Mouse (Mus musculus) heart, postnatal 14 days (tissue): ENCODE measurements around the gene Psmd5. TPM values are rescaled to one million over a fixed set of nuclear protein-coding genes. Genes with fewer than 3 reads are reported as not detected.
"Not testable (repeated sequence)": the region's sequence is repeated elsewhere in the genome, so short reads cannot be mapped to it uniquely, and the experiment has no call there.

Experiments
- DNase-seq, 2 experiments: peaks; one replicate each; pipeline ENCODE4 v3.0.0; 2021 to 2022
- intact Hi-C: fragments of 180-260 bp; cut with DNase I; formaldehyde crosslinking; loops from one replicate; pipeline ENCODE4 v1.15.1; 2025
- total RNA-seq, 2 experiments: library from RNA; stranded (reverse); gene quantifications; 2 replicates each; pipeline ENCODE4 v1.2.3; 2021

The Psmd5 gene
- total RNA-seq, 2 experiments from 2014 or later, result 15.2 to 16.5 TPM

DNA sequence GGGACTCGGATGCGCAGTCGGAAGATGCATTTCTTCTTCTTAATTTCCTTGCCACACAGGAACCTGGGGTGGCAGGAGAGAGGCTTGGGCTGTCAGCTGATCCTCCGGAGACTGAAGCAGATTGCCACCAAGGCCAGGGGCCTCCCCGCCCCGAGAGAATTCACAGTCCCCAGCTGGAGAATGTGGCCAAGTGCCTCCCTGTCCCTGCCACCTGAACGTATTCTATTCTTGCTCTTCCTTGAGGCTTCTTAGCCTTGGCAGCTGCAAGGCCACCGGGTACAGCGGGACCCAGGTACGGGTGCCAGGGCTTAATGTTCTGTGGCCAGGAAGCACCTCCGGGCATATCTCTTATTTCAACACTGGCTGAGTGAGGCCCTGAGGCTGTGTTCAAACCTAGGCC is 24.9 kb upstream of the Psmd5 start:
- no peak for DNase-seq
- intact Hi-C loops, result loop anchor here (5.0 to 10.0 kb wide), 5 partner anchors 62 to 205 kb away; partner anchors contain the start of genes AI182371, Cntrl and Rabepk

DNA sequence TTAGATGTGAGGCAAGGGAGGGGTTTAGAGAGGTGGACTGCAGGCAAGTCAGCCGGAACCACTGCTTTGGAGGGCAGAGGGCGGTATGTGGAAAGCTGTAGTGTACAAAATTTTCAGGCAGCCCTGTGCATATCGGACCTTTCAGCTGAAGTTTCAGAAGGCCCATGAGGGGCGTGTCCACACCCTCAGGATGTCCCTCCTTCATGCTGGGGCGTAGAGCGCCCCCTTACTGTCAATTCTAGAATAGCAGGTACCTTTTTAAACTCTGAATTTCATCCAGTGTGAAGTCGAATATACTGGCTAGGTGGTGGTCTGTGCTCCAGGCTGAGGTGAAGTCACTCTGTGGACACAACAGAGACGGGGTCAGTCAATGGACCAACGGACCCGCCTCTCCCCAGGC is 23.1 kb upstream of the Psmd5 start:
- DNase-seq, result peak in 1 of 2 experiments; percentile 32
- intact Hi-C loops, result loop anchor here (5.0 kb wide), 3 partner anchors 61 to 116 kb away; no protein-coding TSS in a partner anchor

DNA sequence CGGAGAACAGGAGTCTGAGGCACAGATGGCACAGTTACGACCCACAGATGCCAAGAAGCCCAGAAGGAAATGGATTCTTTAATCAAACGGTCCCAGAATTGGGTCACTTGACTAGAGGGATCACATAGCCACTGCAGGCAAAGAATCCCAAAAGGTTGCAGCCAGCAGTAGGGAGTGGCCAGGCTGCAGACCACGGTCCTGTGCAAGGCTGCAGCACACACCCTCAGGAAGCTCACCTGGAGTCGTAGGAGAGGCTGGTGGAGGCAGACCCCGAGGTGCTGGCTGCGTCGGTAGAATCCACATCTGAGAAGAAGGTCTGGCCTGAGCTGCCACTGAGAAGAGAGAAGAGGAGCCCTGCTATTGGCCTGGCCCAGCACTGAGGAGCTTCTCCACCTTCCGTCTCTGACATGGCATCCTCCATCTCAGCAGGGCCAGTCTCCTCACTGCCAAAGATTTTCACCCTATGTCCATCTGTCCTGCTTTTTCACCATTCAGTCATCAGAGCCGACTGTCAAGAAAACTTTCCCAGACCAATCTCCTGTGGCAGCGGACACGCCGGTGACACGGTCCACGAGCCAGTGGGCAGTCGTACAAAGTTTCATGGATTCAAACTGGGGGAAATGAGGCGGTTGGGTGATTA is 22.2 kb upstream of the Psmd5 start:
- DNase-seq, result no peak
- intact Hi-C loops, result loop anchor here (5.0 kb wide), 3 partner anchors 60 to 115 kb away; no protein-coding TSS in a partner anchor

DNA sequence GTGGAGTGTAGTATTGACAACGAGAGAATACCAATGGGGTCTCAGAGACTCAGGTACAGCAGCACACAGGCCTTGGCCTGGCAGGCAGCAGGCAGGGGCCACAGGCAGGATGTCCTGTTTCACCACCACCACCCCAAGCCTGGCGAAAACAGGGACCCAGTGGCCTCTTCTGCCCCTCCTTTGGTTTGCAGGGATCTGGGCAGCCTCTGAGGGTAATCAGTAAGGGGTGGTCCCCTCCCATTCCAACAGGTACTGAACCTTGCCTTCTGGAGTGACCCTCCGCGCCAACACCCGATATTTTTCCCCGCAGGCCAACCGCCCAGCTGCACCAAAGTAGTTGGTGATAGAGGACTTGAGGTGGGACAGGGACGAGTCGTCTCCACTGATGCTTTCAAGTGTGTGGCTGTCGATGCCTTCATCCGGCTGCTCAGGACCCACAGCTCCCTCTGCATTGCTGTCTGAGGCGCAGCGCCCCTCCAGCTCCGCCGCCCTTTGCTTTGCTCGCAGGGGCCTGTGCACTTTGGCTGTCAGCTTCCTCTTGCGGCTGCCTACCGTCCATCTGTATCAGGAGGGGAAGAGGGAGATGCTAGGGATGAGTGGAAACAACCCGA is 20.8 kb upstream of the Psmd5 start:
- DNase-seq, result no peak
- intact Hi-C loops, result loop anchor here (5.0 kb wide), 3 partner anchors 58 to 113 kb away; no protein-coding TSS in a partner anchor

DNA sequence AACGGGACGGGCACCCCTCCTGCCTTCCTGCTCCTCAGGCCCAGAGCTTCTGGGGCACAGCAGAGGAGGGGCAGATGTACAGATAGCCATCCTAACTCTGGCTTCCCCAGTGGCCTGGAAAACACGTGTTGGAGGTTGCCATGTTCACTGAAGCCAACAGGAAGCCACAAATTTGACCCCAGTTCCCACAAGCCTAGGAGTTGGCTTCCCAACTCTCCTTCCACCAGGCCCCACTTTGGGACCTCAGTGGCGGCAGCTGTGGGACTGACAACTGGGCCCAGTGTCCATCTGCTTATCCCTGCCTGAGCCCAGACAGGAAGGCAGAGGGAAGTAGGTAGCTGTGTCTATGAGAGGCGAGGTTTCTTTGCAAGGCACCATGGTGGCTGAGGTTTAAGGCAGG is 19.2 kb upstream of the Psmd5 start:
- intact Hi-C loops, result no loop called here
- DNase-seq, result no peak

DNA sequence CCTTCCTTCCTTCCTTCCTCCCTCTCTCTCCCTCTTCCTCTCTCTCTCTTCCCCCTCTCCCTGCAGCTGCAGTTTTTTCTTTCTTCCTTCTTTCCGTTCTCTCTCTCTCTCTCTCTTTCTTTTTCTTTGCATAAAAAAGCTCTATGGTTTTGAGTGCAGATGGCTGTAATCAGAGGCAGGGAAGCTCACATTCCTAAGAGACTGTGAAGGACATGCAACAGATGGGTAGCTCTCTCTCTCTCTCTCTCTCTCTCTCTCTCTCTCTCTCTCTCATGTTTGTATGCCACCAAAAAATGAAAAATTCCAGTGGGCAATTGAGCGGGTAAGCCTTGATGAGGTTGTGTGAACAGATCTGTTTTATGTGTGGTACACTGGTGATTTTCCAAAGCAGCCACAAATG is 9.4 kb upstream of the Psmd5 start:
- DNase-seq, result no peak
- intact Hi-C loops, result no loop called here

DNA sequence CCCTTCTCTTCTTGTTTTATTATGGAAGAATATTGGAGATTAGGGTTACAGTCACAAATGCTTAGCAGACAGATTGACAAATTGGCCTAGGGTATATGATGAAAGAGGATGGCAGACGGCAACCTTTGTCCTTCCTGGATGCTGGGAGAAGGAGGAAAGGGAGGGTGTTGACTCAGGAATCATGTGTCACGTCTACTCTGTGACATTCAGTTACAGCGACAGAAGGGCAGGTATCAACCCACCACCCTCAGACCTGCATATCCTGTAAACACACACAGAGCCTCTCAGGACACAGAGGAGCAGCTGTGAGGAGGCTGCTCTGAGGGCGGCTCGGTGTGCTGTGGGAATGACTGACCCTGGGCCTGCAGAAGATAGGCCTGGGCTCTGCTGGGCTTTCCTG is 8.4 kb upstream of the Psmd5 start:
- intact Hi-C loops, result no loop called here
- DNase-seq, result no peak

DNA sequence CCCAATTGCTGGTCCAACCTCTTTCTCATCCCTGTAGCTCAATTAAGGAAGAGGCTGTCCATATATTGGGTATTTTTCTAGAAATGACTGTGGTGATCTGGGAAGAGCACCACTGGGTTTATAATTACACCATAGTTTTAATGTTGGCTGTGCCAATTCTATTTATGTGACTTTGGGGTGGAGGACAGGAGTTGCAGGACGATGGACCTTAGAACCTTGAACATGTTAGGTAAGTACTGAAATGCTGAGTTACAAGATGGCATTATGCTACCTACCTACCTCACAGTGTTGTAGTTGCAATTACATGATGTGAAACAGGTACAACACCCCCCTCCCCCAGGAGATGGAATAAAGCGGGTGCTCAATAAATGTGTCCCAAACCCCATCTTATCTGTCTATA is 8.0 kb upstream of the Psmd5 start:
- intact Hi-C loops, result no loop called here
- no peak for DNase-seq

DNA sequence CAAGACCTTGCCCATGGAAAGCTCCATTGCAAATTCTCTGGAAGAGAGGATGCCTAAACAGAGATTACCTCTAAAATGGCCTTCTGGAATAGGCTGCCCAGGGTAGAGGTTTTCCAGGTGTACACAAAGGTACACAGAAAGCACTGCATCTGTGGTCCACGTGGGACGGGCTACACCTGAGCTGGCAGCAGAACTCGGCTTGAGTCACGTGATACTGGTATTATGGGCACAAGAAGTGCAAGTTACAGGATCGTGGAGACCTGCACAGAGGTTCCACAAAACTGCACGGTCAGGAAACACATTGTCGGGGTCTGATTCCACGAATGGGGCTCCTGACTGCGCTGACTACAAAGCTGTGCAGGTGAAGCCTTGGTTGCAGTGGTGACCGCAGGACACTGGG is 5.3 kb upstream of the Psmd5 start:
- intact Hi-C loops, result no loop called here
- DNase-seq, result no peak

DNA sequence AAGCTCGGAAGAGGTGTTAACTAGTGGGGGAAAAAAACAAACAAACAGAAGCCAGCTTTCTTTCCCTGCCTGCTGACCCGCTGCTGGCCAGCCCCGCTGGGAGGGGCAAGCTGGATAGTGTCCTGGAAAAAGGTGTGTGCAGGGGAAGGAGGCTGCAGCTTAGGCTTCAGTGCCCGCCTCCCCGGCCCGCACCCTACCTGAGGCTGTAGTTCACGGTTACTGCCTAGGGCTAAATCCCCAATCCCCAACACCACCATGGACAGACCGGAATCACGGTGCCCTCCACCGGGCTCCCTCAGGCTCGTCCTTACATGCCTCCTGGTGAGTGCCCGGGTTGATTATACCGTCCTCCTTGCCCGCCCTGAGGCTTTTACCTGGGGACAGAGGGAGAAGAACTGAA is 497 bp downstream of the Psmd5 start, which contains the start of gene Cutal:
Gene Cutal (plus strand): TSS at position 126 of the 400 bp plus-strand sequence.
- intact Hi-C loops, result loop anchor here (5.0 kb wide), 1 partner anchor 47 kb away; the partner anchor contains the start of gene Fbxw2
- DNase-seq, result peak in 1 of 2 experiments; percentile 15

DNA sequence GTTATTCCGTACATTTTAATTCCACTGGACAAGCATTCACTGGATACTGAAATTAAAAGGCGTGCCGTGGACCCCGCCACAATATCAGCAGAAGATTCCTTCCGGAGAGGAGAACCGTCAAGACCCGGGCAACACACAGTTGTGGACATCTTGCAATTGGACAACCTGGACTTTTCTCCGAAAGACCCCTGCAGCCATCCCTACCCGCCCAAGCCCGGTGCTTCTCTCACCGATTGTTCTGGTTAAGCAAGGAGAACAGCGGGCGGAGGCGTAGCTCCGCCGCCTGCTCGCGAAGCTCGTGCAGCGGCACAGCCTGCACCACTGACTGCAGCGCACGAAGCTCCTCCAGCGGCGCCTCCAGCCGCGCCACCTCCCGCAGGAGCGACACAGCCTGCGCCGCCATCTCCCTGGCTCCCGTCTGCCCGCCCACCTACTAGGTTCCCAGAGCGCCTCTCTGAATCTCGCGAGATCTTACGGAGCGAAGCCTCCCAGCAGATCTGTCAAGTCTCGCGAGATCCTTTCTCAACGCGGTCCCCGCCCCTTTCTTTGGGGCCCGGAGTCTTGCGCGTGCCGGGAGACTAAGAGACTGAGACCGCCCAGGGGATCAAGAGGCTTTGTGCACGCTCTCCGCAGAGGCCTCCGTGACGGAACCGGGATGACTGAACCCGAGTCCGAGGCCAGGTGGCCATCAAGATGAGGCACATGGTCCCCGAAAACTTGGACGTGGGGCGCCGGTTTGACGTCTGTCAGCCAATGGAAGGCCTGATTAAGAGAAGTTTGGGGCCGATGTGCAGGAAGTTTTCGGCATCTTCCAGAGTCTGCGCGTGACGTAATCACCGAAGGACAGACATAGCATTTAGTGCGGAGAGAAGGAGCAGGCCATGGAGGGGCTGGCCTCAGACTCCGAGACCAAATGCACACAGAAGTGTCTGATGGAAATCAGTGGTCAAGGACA is 4.0 kb downstream of the Psmd5 start:
- DNase-seq, result peak; percentile 91 to 93
- intact Hi-C loops, result loop anchor here (2.0 to 5.0 kb wide), 3 partner anchors 43 to 100 kb away; partner anchors contain the start of gene Fbxw2

DNA sequence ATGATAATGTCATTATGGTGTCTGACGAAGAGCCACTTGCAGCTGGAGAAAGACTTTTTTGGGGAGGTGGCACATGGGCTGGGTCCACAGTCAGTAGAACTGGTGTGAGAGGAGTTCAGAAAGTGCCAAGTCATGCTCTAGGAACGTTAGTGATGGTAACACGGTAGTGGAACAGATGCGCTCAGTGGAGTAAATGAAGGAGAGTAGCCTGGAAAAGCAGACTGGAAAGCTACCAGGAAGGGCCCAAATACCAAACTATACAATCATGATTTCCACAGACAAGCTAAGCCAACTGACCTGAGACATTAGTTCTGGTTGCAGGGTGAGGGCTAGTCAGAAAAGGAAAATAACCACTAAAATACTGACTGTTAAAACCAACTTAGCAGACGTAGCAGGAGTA is 5.1 kb downstream of the Psmd5 start:
- intact Hi-C loops, result loop anchor here (2.0 to 5.0 kb wide), 3 partner anchors 42 to 101 kb away; partner anchors contain the start of gene Fbxw2
- no peak for DNase-seq

DNA sequence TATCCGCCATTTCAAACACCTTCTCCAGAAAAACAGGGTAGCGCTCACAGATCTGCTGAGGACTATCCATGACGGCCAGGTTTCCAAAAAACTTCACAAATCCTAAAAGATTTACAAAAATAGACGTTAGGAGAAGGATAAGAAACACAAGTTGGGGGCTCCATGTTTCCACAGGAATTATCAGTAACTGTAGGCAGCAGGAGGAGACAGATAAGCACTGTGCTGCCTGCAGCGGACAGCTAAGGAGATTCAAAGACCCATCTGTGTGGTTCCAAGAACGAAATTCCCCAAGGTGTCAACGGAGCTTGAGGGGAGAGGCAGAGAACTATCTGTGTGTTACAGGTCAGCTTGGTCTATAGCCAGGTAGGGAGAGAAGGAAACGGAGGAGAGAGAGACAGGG is 17.0 kb downstream of the Psmd5 start:
- no peak for DNase-seq
- intact Hi-C loops, result no loop called here

DNA sequence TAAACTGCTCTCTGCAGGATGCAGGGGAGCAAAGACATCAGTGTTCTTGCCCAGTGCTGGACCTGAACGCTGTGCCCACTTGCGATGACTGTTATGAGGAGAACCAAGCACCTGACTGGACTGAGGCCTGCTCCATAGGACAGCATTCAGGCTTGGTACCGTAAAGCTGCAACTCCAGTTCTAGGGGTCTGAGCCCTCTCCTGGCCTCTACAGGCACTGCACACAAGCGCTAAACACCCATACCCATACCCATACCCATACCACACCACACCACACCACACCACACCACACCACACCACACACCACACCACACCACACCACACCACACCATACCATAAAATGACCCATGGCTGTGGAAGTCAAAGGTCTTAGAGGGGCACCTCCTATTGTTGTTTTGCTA is 19.5 kb downstream of the Psmd5 start:
- intact Hi-C loops, result no loop called here
- no peak for DNase-seq

DNA sequence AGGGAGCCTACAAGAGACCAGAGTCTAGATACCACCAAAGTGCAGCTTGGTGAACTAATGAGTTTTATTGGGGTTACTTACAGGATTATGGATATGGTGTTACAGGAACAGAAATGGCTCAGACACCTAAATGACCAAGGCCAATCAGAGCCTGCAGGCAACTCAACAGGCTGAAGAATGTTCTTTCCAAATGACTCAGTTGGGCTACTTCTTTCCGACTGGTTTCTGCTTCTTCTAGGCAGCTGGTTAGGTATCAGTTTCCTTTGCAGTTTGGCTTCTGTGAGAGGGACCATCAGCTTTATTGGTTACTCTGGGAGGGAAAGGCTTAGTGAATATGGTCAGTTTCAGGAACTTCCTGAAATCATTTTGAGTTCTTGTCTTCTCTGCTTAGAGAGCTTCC is 27.1 kb downstream of the Psmd5 start:
- intact Hi-C loops, result no loop called here
- no peak for DNase-seq

DNA sequence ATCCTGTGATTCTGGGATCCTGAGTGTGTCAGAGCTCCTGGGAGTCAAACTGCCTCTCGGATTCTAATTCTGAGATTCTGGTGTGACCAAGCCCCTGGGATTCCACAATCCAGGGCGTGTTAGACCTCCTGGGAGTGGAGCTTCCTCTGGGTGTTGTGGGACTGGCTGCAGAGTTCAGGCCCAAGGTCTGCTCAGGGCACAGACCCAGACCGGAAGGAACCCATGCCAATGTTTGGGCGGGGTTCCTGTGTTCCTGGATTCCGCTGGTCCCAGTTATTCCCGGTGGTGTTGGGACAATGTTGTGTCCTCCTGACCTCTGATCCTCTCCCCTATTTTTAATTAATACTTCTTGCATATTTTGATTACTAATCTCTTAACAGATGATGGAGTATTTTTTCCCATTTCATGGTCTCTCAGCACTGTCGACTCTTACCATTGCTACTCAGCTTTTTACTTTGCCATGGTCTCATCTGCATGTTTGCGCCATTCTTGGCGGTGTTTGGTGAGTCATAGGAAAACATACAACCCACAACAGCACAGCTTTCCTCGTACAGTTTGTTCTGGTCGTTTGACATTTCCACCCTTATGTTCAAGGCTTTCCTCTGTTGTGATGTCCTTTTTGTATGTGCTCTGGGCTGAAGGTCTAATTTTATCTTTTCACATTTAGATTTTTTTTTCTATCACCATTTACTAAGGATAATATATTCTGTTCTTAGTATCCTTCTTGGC is 31.4 kb downstream of the Psmd5 start:
- DNase-seq, result peak; percentile 68 to 70
- intact Hi-C loops, result no loop called here

DNA sequence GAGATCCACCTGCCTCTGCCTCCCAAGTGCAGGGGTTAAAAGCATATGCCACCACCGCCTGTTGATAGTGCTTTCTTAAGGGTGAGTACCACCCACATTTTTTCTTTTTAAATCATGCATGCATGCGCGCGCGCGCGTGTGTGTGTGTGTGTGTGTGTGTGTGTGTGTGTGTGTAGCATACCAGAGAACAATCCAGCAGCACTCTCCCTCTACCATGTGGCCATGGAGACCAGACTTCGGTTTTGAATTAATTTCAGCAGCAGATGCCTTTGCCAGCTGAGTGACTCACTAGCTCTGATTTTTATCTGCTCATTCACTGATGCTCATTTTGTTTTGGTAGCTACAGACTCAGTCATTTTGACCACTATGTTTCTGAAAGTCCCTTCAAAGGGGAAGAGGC is 33.1 kb downstream of the Psmd5 start:
- intact Hi-C loops, result no loop called here
- DNase-seq, result no peak

DNA sequence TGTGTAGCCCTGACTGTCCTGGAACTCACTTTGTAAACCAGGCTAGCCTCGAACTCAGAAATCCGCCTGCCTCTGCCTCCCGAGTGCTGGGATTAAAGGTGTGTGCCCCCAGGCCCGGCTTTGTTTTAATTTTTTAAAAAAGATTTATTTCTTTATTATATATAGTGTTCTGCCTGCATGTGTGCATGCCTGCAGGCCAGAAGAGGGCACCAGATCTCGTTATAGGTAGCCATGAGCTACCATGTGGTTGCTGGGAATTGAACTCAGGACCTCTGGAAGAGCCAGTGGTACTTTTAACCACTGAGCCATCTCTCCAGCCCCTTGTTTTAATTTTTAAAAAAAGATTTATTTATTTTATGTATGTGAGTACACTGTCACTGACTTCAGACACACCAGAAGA is 34.6 kb downstream of the Psmd5 start:
- DNase-seq, intact Hi-C loops: not testable (repeated sequence)

DNA sequence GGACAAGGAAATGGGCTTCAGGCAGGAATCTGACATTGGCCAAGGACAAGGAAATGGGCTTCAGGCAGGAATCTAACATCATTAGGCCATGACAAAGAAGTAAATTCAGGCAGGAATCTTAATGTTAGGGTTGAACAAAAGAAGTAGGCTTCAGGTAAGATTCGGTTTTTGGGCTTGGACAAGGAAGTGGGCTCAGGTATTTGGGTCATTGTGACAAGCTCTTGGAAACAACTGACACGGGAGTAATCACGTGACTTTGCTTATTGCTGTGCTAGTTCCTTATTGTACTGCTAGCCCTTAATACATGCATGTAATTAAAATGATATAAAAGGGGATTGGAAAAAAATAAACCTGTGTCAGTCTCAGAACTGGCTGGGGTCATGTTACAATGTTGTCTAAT is 39.1 kb downstream of the Psmd5 start:
- intact Hi-C loops, result loop anchor here (5.0 kb wide), 1 partner anchor 62 kb away; no protein-coding TSS in a partner anchor

DNA sequence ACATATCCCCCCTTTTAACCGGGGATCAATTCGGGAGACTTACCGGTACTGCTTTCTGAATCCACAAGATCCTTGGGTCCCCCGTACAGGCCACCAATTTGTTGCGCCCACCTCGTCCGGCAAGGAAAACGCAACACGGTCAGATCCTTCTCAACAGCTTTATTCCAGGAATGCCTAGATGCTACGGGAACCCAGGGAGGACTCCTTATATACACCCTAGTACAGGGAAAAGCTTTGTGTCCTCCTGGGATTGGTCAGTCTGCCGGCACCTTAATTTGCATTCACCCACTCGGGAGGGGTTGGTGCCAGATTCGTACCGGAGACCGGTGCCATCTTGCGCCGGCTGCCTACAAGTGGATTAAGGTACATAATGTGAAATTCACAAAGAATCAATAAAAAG is 41.1 kb downstream of the Psmd5 start:
- intact Hi-C loops, result no loop called here

More for the DNA sequence above, 39.1 kb downstream of the Psmd5 start:
- no peak for DNase-seq

More for the DNA sequence above, 41.1 kb downstream of the Psmd5 start:
- DNase-seq, result no peak
